Mouse (Mus musculus) thymus, adult 2 months (tissue): Measurements from ENCODE around the gene Sfn.

Experiments
- CTCF ChIP-seq: fragments of 200-500 bp; IDR thresholded peaks from 2 replicates; pipeline ENCODE4 v1.5.1; 2012; ENCODE audit warnings: mild to moderate bottlenecking, control low read depth, low read length, moderate library complexity, borderline replicate concordance; ENCODE audit not compliant: control insufficient read depth, poor library complexity, insufficient read depth; ENCODE audit errors: extremely low read depth
- POLR2A ChIP-seq: fragments of 200-500 bp; IDR thresholded peaks from 2 replicates; pipeline ENCODE4 v1.6.1; 2012; ENCODE audit warnings: mild to moderate bottlenecking, low read length, control low read depth, moderate library complexity; ENCODE audit not compliant: control insufficient read depth, poor library complexity, insufficient read depth; ENCODE audit errors: extremely low read depth

DNA sequence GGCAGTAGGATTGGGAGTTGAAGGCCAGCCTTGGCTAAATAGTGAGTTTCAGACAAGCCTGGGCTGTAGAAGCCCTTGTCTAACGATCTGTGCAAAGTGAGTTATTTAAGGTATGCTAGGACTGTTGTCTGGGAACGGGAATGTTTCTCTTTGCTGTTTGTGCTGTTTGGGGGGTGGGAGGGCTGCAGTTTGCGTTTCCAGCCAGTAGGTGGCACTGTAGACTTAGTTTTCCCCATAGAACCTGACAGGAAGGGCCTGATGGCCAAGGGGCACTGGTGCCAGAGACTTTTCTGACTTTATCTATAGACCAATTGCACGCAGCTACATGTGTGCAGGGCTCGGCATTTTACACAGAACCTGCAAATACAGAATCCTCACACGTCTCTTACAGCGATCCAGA lies 9.4 kb downstream of the Sfn start:
- TF ChIP-seq CTCF (peak; percentile 69; the same call in 1 of the 2 replicates), POLR2A (no peak)
